Mouse (Mus musculus): ENCODE results near the gene Vps25.

GRCm38 (mm10) chr11:101245071-101245470 is 8.4 kb upstream of the Vps25 start:
- TF ChIP-seq ZNF384 (IDR thresholded peaks at IDR 0.05; ENCODE audit: low read depth, low read length) (no peak), HCFC1 (IDR thresholded peaks at IDR 0.05; ENCODE audit: borderline replicate concordance, insufficient read depth, low read length) (no peak), ZC3H11A (IDR thresholded peaks at IDR 0.05; ENCODE audit: borderline replicate concordance, low read depth, low read length) (no peak), MAFK (IDR thresholded peaks at IDR 0.05; ENCODE audit: insufficient read depth, low read depth, low read length) (no peak)

Data from ES-E14 (cell line).